Mouse (Mus musculus) heart, postnatal 0 days (tissue): Measurements from ENCODE around the gene Wdr92.

Source experiments
- CTCF ChIP-seq: IDR thresholded peaks from 2 replicates; pipeline ENCODE4 v1.5.1; 2016; ENCODE audit warnings: antibody characterized with exemption, control low read depth, low read depth
- EP300 ChIP-seq: IDR thresholded peaks from 2 replicates; pipeline ENCODE4 v1.6.1; 2016; ENCODE audit warnings: antibody characterized with exemption, low read depth

- TF ChIP-seq CTCF (no peak), EP300 (no peak)
Measured at GRCm38 (mm10) chr11:17188786-17189185, 6.9 kb downstream of the Wdr92 start.
